Mouse (Mus musculus) MEL (cell line): ENCODE measurements around the gene Smarca2. TPM values are rescaled to one million over a fixed set of nuclear protein-coding genes. Genes with fewer than 3 reads are reported as not detected.
A peak's percentile ranks its signal among the peaks of the same experiment; 100 is the strongest.

Experiments
- DNase-seq: peaks from one replicate; pipeline ENCODE4 v3.0.0; 2011; ENCODE audit warnings: low read depth, low spot score
- H3K27ac ChIP-seq: 2 replicates; pipeline ENCODE4 v1.5.1; 2012; ENCODE audit warnings: low read depth, mild to moderate bottlenecking, control low read depth, low read length, moderate library complexity; ENCODE audit not compliant: control insufficient read depth
- H3K27me3 ChIP-seq, 2 experiments: fragments of 150-350 bp in 1 of 2; sonication (generic) in 1 of 2; 2 replicates each; pipeline ENCODE4 v1.6.1; 2012; ENCODE audit warnings: low read length in 2 of 2, mild to moderate bottlenecking in 2 of 2, improper control_type of control experiment in 1 of 2, moderate library complexity in 1 of 2; ENCODE audit not compliant: insufficient read depth in 2 of 2, control insufficient read depth in 1 of 2
- H3K36me3 ChIP-seq, 2 experiments: 2 replicates each; pipeline ENCODE4 v1.6.1; 2012 to 2014; ENCODE audit warnings: low read length in 2 of 2, improper control_type of control experiment in 1 of 2, inconsistent platforms in 1 of 2, mild to moderate bottlenecking in 1 of 2; ENCODE audit not compliant: insufficient read depth in 2 of 2, control insufficient read depth in 1 of 2
- H3K4me1 ChIP-seq, 2 experiments: fragments of 150-350 bp in 1 of 2; sonication (generic) in 1 of 2; 2 replicates each; pipeline ENCODE4 v1.6.1; 2012; ENCODE audit warnings: low read length in 2 of 2, improper control_type of control experiment in 1 of 2, mild to moderate bottlenecking in 1 of 2; ENCODE audit not compliant: insufficient read depth in 2 of 2, control insufficient read depth in 1 of 2
- H3K4me3 ChIP-seq, 2 experiments: fragments of 150-350 bp in 1 of 2; sonication (generic) in 1 of 2; 2 replicates each; pipeline ENCODE4 v1.5.1; 2012; ENCODE audit warnings: low read depth in 2 of 2, low read length in 2 of 2, mild to moderate bottlenecking in 2 of 2, moderate library complexity in 2 of 2, control low read depth in 1 of 2, improper control_type of control experiment in 1 of 2; ENCODE audit not compliant: control insufficient read depth in 1 of 2, insufficient read depth in 1 of 2
- H3K79me2 ChIP-seq: 2 replicates; pipeline ENCODE4 v1.6.1; 2012; ENCODE audit warnings: mild to moderate bottlenecking, low read length, moderate library complexity; ENCODE audit not compliant: control insufficient read depth, poor library complexity, insufficient read depth
- H3K9ac ChIP-seq: 2 replicates; pipeline ENCODE4 v1.6.1; 2012; ENCODE audit warnings: low read depth, mild to moderate bottlenecking, control low read depth, low read length, moderate library complexity; ENCODE audit not compliant: control insufficient read depth, poor library complexity, severe bottlenecking
- H3K9me3 ChIP-seq: fragments of 150-350 bp; sonication (generic); replicated peaks from 2 replicates; pipeline ENCODE4 v1.6.1; 2012; ENCODE audit warnings: mild to moderate bottlenecking, low read length, improper control_type of control experiment, moderate library complexity; ENCODE audit not compliant: insufficient read depth
- CTCF ChIP-seq, 3 experiments: IDR thresholded peaks in 2 of 3; conservative IDR thresholded peaks in 1 of 3; 2 replicates each; pipeline ENCODE4 v1.5.1; 2011 to 2012; ENCODE audit warnings: low read length in 3 of 3, low read depth in 2 of 3, mild to moderate bottlenecking in 2 of 3, improper control_type of control experiment in 1 of 3, inconsistent platforms in 1 of 3, mixed read lengths in 1 of 3, moderate library complexity in 1 of 3; ENCODE audit not compliant: control insufficient read depth in 1 of 3, insufficient read depth in 1 of 3, poor library complexity in 1 of 3, severe bottlenecking in 1 of 3
- E2F4 ChIP-seq: IDR thresholded peaks from 2 replicates; pipeline ENCODE4 v1.6.1; 2011; ENCODE audit warnings: low read depth, low read length, improper control_type of control experiment, borderline replicate concordance
- GABPA ChIP-seq: IDR thresholded peaks from 2 replicates; pipeline ENCODE4 v1.6.1; 2012; ENCODE audit warnings: low read depth, mild to moderate bottlenecking, inconsistent platforms, low read length, improper control_type of control experiment, moderate library complexity
- GATA1 ChIP-seq: IDR thresholded peaks from 2 replicates; pipeline ENCODE4 v1.6.1; 2011; ENCODE audit warnings: low read depth, low read length, improper control_type of control experiment
- HCFC1 ChIP-seq: IDR thresholded peaks from 2 replicates; pipeline ENCODE4 v1.6.1; 2012; ENCODE audit warnings: low read depth, mild to moderate bottlenecking, inconsistent platforms, low read length, improper control_type of control experiment, moderate library complexity
- MAX ChIP-seq: IDR thresholded peaks from 2 replicates; pipeline ENCODE4 v1.6.1; 2011; ENCODE audit warnings: low read length, improper control_type of control experiment
- MEF2A ChIP-seq: IDR thresholded peaks from 2 replicates; pipeline ENCODE4 v1.6.1; 2014; ENCODE audit warnings: low read depth, mild to moderate bottlenecking, inconsistent platforms, low read length, improper control_type of control experiment; ENCODE audit not compliant: poor library complexity, insufficient replicate concordance, severe bottlenecking; ENCODE audit errors: extremely low read depth
- MXI1 ChIP-seq: IDR thresholded peaks from 2 replicates; pipeline ENCODE4 v1.6.1; 2011; ENCODE audit warnings: mild to moderate bottlenecking, low read depth, low read length, improper control_type of control experiment
- MYB ChIP-seq: IDR thresholded peaks from 2 replicates; pipeline ENCODE4 v1.6.1; 2011; ENCODE audit warnings: mild to moderate bottlenecking, low read depth, low read length, improper control_type of control experiment
- MYC ChIP-seq: IDR thresholded peaks from 2 replicates; pipeline ENCODE4 v1.6.1; 2011; ENCODE audit warnings: low read depth, mild to moderate bottlenecking, low read length, improper control_type of control experiment, moderate library complexity
- NELFE ChIP-seq: IDR thresholded peaks from 2 replicates; pipeline ENCODE4 v1.6.1; 2011; ENCODE audit warnings: low read depth, low read length, improper control_type of control experiment
- NRF1 ChIP-seq: IDR thresholded peaks from 2 replicates; pipeline ENCODE4 v1.6.1; 2014; ENCODE audit warnings: low read depth, mild to moderate bottlenecking, inconsistent platforms, low read length, improper control_type of control experiment, moderate library complexity; ENCODE audit not compliant: poor library complexity, insufficient read depth, severe bottlenecking
- POLR2A ChIP-seq, 2 experiments: IDR thresholded peaks; 2 replicates each; pipeline ENCODE4 v1.6.1; 2011 to 2012; ENCODE audit warnings: low read length in 2 of 2, mild to moderate bottlenecking in 2 of 2, control low read depth in 1 of 2, improper control_type of control experiment in 1 of 2, low read depth in 1 of 2, moderate library complexity in 1 of 2; ENCODE audit not compliant: control insufficient read depth in 1 of 2, insufficient read depth in 1 of 2, poor library complexity in 1 of 2
- POLR2AphosphoS5 ChIP-seq: IDR thresholded peaks from 2 replicates; pipeline ENCODE4 v1.6.1; 2012; ENCODE audit warnings: low read depth, borderline replicate concordance, mild to moderate bottlenecking, inconsistent platforms, low read length, moderate library complexity, mixed read lengths
- RAD21 ChIP-seq: IDR thresholded peaks from 2 replicates; pipeline ENCODE4 v1.6.1; 2011; ENCODE audit warnings: mild to moderate bottlenecking, low read depth, low read length, improper control_type of control experiment
- SIN3A ChIP-seq: IDR thresholded peaks from 2 replicates; pipeline ENCODE4 v1.6.1; 2012; ENCODE audit warnings: low read length, improper control_type of control experiment, inconsistent platforms
- SMC3 ChIP-seq: IDR thresholded peaks from 2 replicates; pipeline ENCODE4 v1.6.1; 2011; ENCODE audit warnings: low read depth, low read length, improper control_type of control experiment
- TCF12 ChIP-seq: IDR thresholded peaks from 2 replicates; pipeline ENCODE4 v1.6.1; 2014; ENCODE audit warnings: low read depth, mild to moderate bottlenecking, inconsistent platforms, low read length, improper control_type of control experiment, moderate library complexity
- UBTF ChIP-seq: IDR thresholded peaks from 2 replicates; pipeline ENCODE4 v1.6.1; 2012; ENCODE audit warnings: low read depth, mild to moderate bottlenecking, inconsistent platforms, low read length, improper control_type of control experiment, moderate library complexity, borderline replicate concordance; ENCODE audit not compliant: insufficient read depth
- ZMIZ1 ChIP-seq: IDR thresholded peaks from 2 replicates; pipeline ENCODE4 v1.6.1; 2012; ENCODE audit warnings: low read depth, mild to moderate bottlenecking, inconsistent platforms, low read length, improper control_type of control experiment, moderate library complexity
- ZNF384 ChIP-seq: IDR thresholded peaks from 2 replicates; pipeline ENCODE4 v1.6.1; 2012; ENCODE audit warnings: low read depth, mild to moderate bottlenecking, inconsistent platforms, low read length, improper control_type of control experiment
- polyA plus RNA-seq, 2 experiments: library from polyadenylated mRNA; stranded (reverse) in 1 of 2; unstranded in 1 of 2; fragments of >175 nt in 1 of 2; fragments of >200 nt in 1 of 2; gene quantifications; 2 replicates each; pipeline versions ENCODE4 v1.2.1 to v1.2.4; 2012; ENCODE audit warnings: low replicate concordance in 2 of 2, low read depth in 1 of 2; ENCODE audit not compliant: insufficient read length in 2 of 2, insufficient read depth in 1 of 2, missing spikeins in 1 of 2
- total RNA-seq: library from RNA; depleted of rRNA; stranded (reverse); fragments of 300-350 nt; gene quantifications from 2 replicates; pipeline ENCODE4 v1.2.3, GENCODE M21; 2012

Smarca2 gene
- total and polyA plus RNA-seq, 3 experiments, result 6.6 to 23.2 TPM; not detected in 1

- DNase-seq, result peak; percentile 64
These were observed 829 bp downstream of the Smarca2 start for GRCm38 (mm10) chr19:26605438-26606320.

GRCm38 (mm10) chr19:26606321-26607155 lies 1.7 kb downstream of the Smarca2 start:
- peak overlapping the region; percentile 81 for H3K9ac ChIP-seq
- peak overlapping the region; percentile 80 for H3K27ac ChIP-seq
- no peaks in the 10 kb centered on the region; a peak in 1 of 4 replicates for H3K27me3 ChIP-seq

More at GRCm38 (mm10) chr19:26605438-26606320, 829 bp downstream of the Smarca2 start:
- Histone ChIP-seq H3K4me3 (peak overlapping the region; percentile 81 to 90), H3K27ac (peak overlapping the region; percentile 80), H3K79me2 (peaks cover 17% of the 10 kb centered on the region), H3K27me3 (peaks cover 0 to 2% of the 10 kb centered on the region in 2 experiments; a peak in 1 of 4 replicates), H3K4me1 (peaks cover 10 to 13% of the 10 kb centered on the region in 2 experiments), H3K9me3 (no peaks in the 10 kb centered on the region), H3K36me3 (peaks cover 0 to 18% of the 10 kb centered on the region in 2 experiments; a peak in 2 of 4 replicates), H3K9ac (peak overlapping the region; percentile 81)
- TF ChIP-seq MAX (no peak), UBTF (peak; percentile 11; the same call in 1 of the 2 replicates)

More at GRCm38 (mm10) chr19:26606321-26607155, 1.7 kb downstream of the Smarca2 start:
- peaks cover 0 to 21% of the 10 kb centered on the region in 2 experiments; a peak in 2 of 4 replicates for H3K36me3 ChIP-seq
- H3K4me3 ChIP-seq, result peak overlapping the region; percentile 81 to 90
- TF ChIP-seq E2F4, result no peak
- no peak for TF ChIP-seq GATA1
- TF ChIP-seq HCFC1, result peak; percentile 4; the same call in 1 of the 2 replicates
- no peak for TF ChIP-seq MYB
- peak; percentile 49; the same call in 1 of the 2 replicates for TF ChIP-seq ZNF384
- no peak for TF ChIP-seq MYC
- TF ChIP-seq UBTF, result peak; percentile 88; the same call in 1 of the 2 replicates
- TF ChIP-seq NRF1, result no peak
- 0 out of 6 replicates have a peak, but pooled peaks of 1 of the 3 experiments have one; percentile 6 for TF ChIP-seq CTCF (IDR thresholded peaks at IDR 0.05 in 2 of 3, conservative IDR thresholded peaks at IDR 0.05 in 1 of 3; ENCODE audit: control insufficient read depth in 1 of 3, insufficient read depth in 1 of 3, low read depth in 2 of 3, low read length in 3 of 3, poor library complexity in 1 of 3, severe bottlenecking in 1 of 3)
- TF ChIP-seq NELFE, result 0 out of 2 replicates have a peak, but pooled peaks have one; percentile 13
- TF ChIP-seq POLR2AphosphoS5, result peak; percentile 61; the same call in 1 of the 2 replicates
- TF ChIP-seq RAD21, result no peak
- TF ChIP-seq GABPA, result no peak
- TF ChIP-seq MXI1, result peak; percentile 55; the same call in 1 of the 2 replicates
- TF ChIP-seq POLR2A (IDR thresholded peaks at IDR 0.05; ENCODE audit: control insufficient read depth in 1 of 2, insufficient read depth in 1 of 2, low read depth in 1 of 2, low read length in 2 of 2, poor library complexity in 1 of 2), result 0 out of 4 replicates have a peak, but pooled peaks of 1 of the 2 experiments have one; percentile 20
- no peak for TF ChIP-seq SMC3
- TF ChIP-seq ZMIZ1, result no peak
- TF ChIP-seq MEF2A, result no peak
- TF ChIP-seq TCF12, result no peak
- peak; percentile 61 for TF ChIP-seq SIN3A
- peaks cover 18% of the 10 kb centered on the region for H3K79me2 ChIP-seq
- no peaks in the 10 kb centered on the region for H3K9me3 ChIP-seq
- peaks cover 12 to 17% of the 10 kb centered on the region in 2 experiments for H3K4me1 ChIP-seq
- DNase-seq, result peak; percentile 83
